Mouse (Mus musculus) liver, embryonic 12.5 days (tissue): ENCODE measurements around the gene Xylt1. TPM values are rescaled to one million over a fixed set of nuclear protein-coding genes. Genes with fewer than 3 reads are reported as not detected.

Experiments used
- ATAC-seq: fragments of 200-750 bp; cut with Nextera tagmentation; 2 replicates; pipeline ENCODE4 v1.8.0; 2017; ENCODE audit warnings: moderate number of reproducible peaks, mild to moderate bottlenecking, moderate library complexity
- H3K27ac ChIP-seq: fragments of 300-500 bp; sonication (generic); 2 replicates; pipeline ENCODE4 v1.5.1; 2016; ENCODE audit warnings: mild to moderate bottlenecking
- H3K27me3 ChIP-seq: fragments of 300-500 bp; sonication (generic); replicated peaks from 2 replicates; pipeline ENCODE4 v1.6.1; 2016; ENCODE audit warnings: mild to moderate bottlenecking, moderate library complexity
- H3K36me3 ChIP-seq: fragments of 300-500 bp; sonication (generic); 2 replicates; pipeline ENCODE4 v1.6.1; 2016; ENCODE audit warnings: mild to moderate bottlenecking, moderate library complexity
- H3K4me1 ChIP-seq: fragments of 300-500 bp; sonication (generic); 2 replicates; pipeline ENCODE4 v1.6.1; 2016
- H3K4me2 ChIP-seq: fragments of 300-500 bp; sonication (generic); 2 replicates; pipeline ENCODE4 v1.6.1; 2016; ENCODE audit warnings: mild to moderate bottlenecking, moderate library complexity
- H3K4me3 ChIP-seq: fragments of 300-500 bp; sonication (generic); 2 replicates; pipeline ENCODE4 v1.5.1; 2016; ENCODE audit warnings: mild to moderate bottlenecking, moderate library complexity
- H3K9ac ChIP-seq: fragments of 300-500 bp; sonication (generic); 2 replicates; pipeline ENCODE4 v1.6.1; 2016; ENCODE audit warnings: mild to moderate bottlenecking, moderate library complexity
- H3K9me3 ChIP-seq: fragments of 300-500 bp; sonication (generic); replicated peaks from 2 replicates; pipeline ENCODE4 v1.6.1; 2016; ENCODE audit warnings: mild to moderate bottlenecking, moderate library complexity
- WGBS: fragments of 180-500 bp; shearing (Covaris S2); methylation state at CpG from one replicate; pipeline ENCODE4 v1.1.7; 2016; ENCODE audit not compliant: insufficient replicate concordance; 5-methylcytosine and 5-hydroxymethylcytosine counted together
- polyA plus RNA-seq: library from polyadenylated mRNA; unstranded; fragments of >200 nt; fragmentation: Nextera tagmentation; extraction: Ambion mirVana; gene quantifications from 2 replicates; pipeline ENCODE4 v1.2.1, GENCODE M21; 2016

Xylt1 gene
- 0.53 and 0.58 TPM in 2 replicates for polyA plus RNA-seq

DNA sequence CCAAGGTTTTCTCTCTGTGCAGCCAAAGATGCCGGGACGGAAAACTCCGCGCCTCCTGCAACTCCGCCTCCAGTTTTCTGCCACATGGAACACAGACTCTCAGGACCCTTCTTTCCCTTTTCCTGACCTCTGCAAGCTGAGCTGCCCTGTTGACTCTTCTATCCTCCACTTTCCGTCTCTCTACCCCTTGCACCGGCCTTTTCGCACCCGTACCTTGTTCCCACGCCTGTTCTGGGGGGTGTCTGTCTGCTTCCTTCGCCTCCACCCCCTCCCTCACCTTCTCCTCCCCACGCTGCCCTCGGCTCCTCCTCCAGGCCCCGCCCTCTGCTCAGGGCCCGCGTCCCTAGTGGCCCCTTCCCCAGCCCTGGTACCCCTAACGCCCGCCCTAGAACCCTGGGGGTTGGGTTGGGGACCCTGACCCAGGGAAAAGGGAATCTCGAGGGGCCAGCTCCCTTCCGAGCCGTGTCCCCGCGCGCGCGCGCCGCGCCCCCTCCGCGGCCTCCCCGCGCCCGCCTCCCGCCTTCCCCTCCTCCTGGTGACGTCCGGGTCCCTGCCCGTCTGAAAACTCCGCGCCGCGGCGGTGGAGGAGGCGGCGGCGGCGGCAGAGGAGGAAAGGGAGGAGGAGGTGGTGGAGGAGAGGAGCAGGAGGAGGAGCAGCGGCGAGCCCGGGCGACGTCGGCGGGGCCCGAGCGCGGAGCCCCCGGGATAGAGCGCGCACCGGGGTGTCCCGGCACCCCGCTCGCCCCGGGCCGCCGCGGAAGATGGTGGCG lies at the start of gene Xylt1:
Gene Xylt1 (plus strand): TSS at position 562 of the 770 bp plus-strand sequence.
- H3K27ac ChIP-seq: no peak within 1 kb of the TSS
- under 1% methylated on average over 49 of the region's 69 CpGs for WGBS
- H3K4me2 ChIP-seq: peak within 1 kb of the TSS; percentile 91
- peaks cover 31% of the 10 kb centered on the region for H3K4me1 ChIP-seq
- no peaks in the 10 kb centered on the region for H3K9me3 ChIP-seq
- ATAC-seq: peak; percentile 72
- peak within 1 kb of the TSS; percentile 70 for H3K4me3 ChIP-seq
- peak within 1 kb of the TSS; percentile 71 for H3K9ac ChIP-seq
- H3K36me3 ChIP-seq: no peaks in the 10 kb centered on the region
- peaks cover 57% of the 10 kb centered on the region for H3K27me3 ChIP-seq

DNA sequence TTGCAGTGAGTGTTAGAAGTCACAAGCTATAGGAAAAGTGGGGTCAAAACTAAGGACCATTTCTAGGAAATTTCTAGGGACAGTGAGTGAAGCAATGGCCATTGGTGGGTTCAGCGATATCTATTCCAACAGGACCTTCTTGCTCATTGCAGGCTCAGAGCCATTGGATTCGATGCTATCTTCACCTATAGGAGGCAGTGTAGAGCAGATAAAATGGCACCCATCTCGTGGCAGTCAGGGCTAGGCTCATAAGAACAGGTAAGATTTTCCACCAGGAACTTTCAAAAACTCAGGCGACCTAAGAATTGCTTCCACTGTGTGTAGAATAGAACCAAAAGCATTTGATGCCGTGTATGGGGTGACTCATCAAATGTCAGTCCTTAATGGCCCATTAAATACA lies 46.8 kb upstream of the Xylt1 start:
- WGBS: 56% methylated on average over 5 of the region's 5 CpGs
- no peak for ATAC-seq
- Histone ChIP-seq H3K4me1 (no peaks in the 10 kb centered on the region), H3K27ac (no peak overlapping the region), H3K27me3 (no peaks in the 10 kb centered on the region), H3K9me3 (no peaks in the 10 kb centered on the region), H3K4me2 (no peak overlapping the region), H3K4me3 (no peak overlapping the region), H3K9ac (no peak overlapping the region), H3K36me3 (no peaks in the 10 kb centered on the region)

DNA sequence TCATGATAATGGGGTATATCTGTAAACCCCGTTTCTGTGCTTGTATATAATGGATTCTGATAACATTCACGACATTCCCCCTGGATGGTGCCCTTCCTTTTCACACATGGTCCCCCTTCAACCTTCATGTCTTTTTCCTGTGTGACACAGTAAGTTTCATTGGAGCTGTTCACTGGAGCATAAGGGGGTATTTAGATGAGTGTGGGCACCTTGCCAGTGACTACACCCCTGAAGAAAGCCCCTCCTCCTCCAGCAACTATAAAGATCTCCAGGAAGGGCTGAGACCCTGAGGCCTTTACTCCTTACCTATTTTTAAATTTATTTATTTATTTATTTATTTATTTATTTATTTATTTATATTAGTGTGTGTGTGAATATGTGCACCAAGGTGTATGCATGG lies 24.5 kb upstream of the Xylt1 start:
- WGBS: 55% methylated on average over 2 of the region's 2 CpGs
- Histone ChIP-seq H3K4me1 (no peaks in the 10 kb centered on the region), H3K4me3 (no peak overlapping the region), H3K36me3 (no peaks in the 10 kb centered on the region), H3K9me3 (no peaks in the 10 kb centered on the region), H3K27me3 (no peaks in the 10 kb centered on the region), H3K4me2 (no peak overlapping the region), H3K27ac (no peak overlapping the region), H3K9ac (no peak overlapping the region)
- no peak for ATAC-seq

DNA sequence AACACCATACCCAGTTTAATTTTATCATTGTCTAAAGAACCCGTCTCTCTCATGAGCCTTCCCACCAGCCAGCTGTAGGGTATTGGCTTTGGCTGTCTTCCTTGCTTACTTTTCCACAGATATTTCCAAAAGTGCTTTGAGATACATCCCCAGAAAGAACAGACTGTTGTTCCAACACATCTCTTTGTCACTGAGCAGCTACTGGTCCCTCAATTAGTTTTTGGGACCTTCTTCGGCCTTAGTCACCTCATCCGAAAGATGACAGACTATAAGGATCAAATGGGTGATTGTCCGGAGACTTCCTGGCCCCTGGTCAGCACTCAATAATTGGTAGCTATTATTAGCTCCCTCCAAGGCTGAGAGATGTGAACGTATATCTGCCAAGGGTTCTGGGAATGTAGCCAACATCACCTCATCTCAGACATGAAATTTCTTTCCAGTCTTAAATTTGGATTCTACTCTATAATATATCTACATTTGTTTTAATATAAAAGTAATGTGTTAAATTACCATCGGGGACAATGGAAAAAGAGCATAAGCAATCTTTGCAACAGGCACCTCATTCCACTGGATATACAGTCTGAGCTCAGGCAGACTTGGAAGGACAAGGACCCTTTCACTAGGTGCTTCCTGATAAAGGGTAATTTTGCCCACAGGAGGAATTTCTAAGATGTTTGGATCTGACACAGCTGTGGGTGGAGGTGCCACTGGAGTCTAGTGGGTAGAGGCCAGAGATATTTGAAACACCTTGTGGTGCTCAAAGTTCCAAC lies 23.2 kb upstream of the Xylt1 start:
- H3K36me3 ChIP-seq: no peaks in the 10 kb centered on the region
- no peak overlapping the region for H3K4me3 ChIP-seq
- no peak overlapping the region for H3K27ac ChIP-seq
- WGBS: 66% methylated on average over 6 of the region's 6 CpGs
- no peaks in the 10 kb centered on the region for H3K4me1 ChIP-seq
- no peak for ATAC-seq
- H3K4me2 ChIP-seq: no peak overlapping the region
- H3K9me3 ChIP-seq: no peaks in the 10 kb centered on the region
- no peaks in the 10 kb centered on the region for H3K27me3 ChIP-seq
- no peak overlapping the region for H3K9ac ChIP-seq

DNA sequence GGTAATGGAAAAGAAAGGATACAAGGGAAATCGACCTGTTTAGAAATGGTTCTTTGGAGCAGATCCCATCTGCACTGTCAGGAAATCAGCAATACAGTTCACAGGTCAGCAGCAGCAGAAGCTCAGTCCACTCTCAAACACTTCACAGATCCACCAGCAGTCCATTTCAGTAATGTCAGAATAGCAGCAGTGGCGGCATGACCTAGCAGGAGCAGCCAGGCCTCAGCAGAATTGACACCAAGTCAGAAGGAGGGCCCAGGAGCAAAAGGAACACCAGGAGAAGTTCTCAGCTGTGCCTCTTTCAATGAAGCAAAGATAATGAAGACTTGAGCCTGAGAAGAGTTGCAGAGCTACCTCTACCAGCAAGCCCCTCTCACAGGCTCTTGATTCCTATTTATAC lies 19.5 kb upstream of the Xylt1 start:
- ATAC-seq: no peak
- H3K4me1 ChIP-seq: no peaks in the 10 kb centered on the region
- no peak overlapping the region for H3K4me3 ChIP-seq
- no peaks in the 10 kb centered on the region for H3K9me3 ChIP-seq
- H3K36me3 ChIP-seq: no peaks in the 10 kb centered on the region
- H3K9ac ChIP-seq: no peak overlapping the region
- no peaks in the 10 kb centered on the region for H3K27me3 ChIP-seq
- H3K4me2 ChIP-seq: no peak overlapping the region
- no peak overlapping the region for H3K27ac ChIP-seq
- WGBS: 61% methylated on average over 2 of the region's 2 CpGs

DNA sequence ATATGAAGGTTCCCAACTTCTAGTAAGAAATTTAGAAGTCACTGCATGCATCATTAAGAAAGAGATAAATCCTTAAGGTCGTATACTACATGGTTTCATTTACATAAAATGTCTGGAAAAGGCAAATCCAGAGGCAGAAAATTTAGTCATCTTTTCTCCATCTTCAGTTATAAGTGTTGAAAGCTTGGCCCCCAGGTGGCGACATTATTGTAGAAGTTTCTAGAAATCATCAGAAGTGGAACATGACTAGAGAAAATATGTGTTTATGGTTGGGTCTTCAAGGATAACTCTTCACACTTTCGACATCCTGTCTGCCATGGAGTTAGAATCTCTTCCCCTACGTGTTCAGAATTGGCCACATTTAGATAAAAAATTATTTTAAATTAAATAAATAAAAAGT lies 18.3 kb upstream of the Xylt1 start:
- ATAC-seq: no peak
- no peak overlapping the region for H3K27ac ChIP-seq
- H3K9ac ChIP-seq: no peak overlapping the region
- no peak overlapping the region for H3K4me3 ChIP-seq
- H3K9me3 ChIP-seq: no peaks in the 10 kb centered on the region
- WGBS: 67% methylated on average over 4 of the region's 4 CpGs
- H3K36me3 ChIP-seq: no peaks in the 10 kb centered on the region
- H3K4me1 ChIP-seq: no peaks in the 10 kb centered on the region
- H3K4me2 ChIP-seq: no peak overlapping the region
- H3K27me3 ChIP-seq: 0 out of 2 replicates have a peak, but pooled peaks cover 2% of the 10 kb centered on the region

DNA sequence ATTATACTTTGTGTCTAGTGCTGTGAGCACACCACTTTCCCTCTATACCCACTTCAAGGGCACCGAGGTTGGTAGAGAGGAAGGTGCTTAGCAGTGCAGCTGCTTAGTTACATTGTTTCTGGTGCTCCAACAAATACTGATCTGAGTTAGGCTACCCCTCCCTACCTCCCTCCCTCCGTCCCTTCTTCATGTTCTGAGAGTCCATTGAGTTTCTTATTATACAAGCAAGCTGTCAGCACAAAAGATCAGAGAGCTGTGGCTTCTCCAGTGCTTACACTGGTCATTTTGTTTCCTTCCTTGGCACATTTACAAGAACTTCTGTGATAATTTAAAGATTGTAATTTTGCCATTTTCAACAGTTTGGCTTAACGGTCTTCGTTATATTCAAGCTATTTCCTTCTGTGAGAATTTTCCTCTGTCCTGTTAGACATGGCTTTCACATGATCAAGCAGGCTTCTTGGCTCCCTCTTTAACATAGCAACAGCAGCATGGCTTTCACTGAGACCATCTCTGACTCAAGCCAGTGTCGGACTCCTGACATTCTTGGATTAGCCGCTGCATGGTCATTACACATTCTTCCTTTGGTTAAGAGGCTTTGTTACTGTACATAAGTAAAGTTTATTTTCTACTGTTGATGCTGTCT lies 12.0 kb upstream of the Xylt1 start:
- no peak overlapping the region for H3K4me2 ChIP-seq
- H3K27me3 ChIP-seq: peaks cover 4% of the 10 kb centered on the region; the same call in 1 of the 2 replicates
- WGBS: 74% methylated on average over 6 of the region's 6 CpGs
- H3K4me3 ChIP-seq: no peak overlapping the region
- H3K4me1 ChIP-seq: no peaks in the 10 kb centered on the region
- no peaks in the 10 kb centered on the region for H3K9me3 ChIP-seq
- H3K27ac ChIP-seq: no peak overlapping the region
- no peak overlapping the region for H3K9ac ChIP-seq
- no peak for ATAC-seq
- no peaks in the 10 kb centered on the region for H3K36me3 ChIP-seq

DNA sequence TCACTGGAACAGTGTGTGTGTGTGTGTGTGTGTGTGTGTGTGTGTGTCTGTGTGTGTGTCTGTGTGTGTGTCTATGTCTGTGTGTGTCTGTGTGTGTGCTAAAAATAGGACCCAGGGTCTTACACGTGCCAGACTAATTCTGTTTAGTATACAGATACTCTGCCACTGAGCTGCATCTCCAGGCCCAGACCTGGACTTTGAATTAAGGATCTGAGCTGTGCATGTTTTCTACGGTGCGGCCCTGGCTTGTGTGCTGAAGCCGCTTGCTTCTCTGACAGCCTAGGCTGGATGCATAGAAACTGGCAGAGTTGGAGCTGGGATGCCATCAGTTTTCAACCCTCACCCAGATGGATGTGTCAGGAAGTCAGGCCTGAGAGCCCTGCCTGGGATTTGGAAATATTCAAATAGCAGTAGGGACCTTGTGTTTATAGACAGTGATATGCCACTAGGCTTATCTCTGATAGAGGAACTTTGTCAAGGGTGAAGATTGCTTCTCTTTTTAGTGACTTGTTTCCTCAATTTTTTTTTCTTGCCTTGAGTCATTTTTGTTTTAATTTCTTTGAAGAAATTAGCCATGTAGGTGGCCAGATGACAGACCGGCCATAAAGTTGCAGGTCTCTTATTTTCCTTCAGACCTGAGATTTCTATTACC lies 11.4 kb upstream of the Xylt1 start:
- Histone ChIP-seq H3K36me3 (no peaks in the 10 kb centered on the region), H3K4me1 (no peaks in the 10 kb centered on the region), H3K9ac (no peak overlapping the region), H3K4me2 (no peak overlapping the region), H3K4me3 (no peak overlapping the region), H3K27me3 (peaks cover 4% of the 10 kb centered on the region; the same call in 1 of the 2 replicates), H3K27ac (no peak overlapping the region), H3K9me3 (no peaks in the 10 kb centered on the region)
- 75% methylated on average over 5 of the region's 5 CpGs for WGBS
- ATAC-seq: no peak

DNA sequence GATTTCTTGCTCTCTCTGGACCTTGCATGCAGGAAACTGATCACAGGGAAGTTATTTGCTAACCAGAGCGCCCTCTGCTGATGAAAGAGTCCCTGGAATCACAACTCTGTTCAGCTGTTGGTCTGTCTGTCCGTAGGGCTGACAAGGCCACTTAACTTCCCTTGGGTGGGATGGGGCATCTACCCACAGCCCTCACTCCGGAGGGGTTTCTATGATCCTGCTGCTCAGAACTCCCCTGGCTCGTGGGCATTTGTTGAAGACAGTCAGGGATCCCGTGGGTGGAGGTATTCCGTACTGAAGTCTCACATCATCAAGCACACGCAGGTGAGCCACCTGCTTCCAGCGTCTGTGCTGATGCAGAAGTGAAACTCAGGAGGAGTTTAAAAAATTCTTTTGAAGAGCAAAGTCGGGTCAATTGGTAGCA lies 4.9 kb upstream of the Xylt1 start:
- Histone ChIP-seq H3K4me3 (no peak overlapping the region), H3K36me3 (no peaks in the 10 kb centered on the region), H3K4me2 (no peak overlapping the region), H3K27ac (no peak overlapping the region), H3K9ac (no peak overlapping the region), H3K9me3 (no peaks in the 10 kb centered on the region), H3K27me3 (peaks cover 39% of the 10 kb centered on the region), H3K4me1 (0 out of 2 replicates have a peak, but pooled peaks cover 6% of the 10 kb centered on the region)
- WGBS: 32% methylated on average over 9 of the region's 9 CpGs
- no peak for ATAC-seq

DNA sequence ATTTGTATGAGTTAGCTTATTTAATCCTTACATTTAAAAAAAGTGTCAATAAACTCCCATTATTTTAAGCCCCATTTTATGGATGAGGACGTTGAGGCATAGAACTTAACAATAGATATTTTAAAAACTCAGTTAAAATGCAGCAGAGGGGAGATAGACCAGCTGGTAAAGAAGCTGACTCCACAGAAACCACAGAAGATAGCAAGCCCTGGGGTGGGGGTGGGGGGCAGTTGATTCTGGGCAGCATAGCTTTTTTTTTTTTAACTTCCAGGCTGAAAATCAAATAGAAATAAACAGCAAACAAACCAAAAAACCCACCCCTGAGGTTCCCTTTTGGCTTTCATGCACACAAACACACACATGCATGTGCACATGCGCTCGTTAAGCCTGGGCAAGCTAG lies 3.6 kb upstream of the Xylt1 start:
- 25% methylated on average over 3 of the region's 3 CpGs for WGBS

DNA sequence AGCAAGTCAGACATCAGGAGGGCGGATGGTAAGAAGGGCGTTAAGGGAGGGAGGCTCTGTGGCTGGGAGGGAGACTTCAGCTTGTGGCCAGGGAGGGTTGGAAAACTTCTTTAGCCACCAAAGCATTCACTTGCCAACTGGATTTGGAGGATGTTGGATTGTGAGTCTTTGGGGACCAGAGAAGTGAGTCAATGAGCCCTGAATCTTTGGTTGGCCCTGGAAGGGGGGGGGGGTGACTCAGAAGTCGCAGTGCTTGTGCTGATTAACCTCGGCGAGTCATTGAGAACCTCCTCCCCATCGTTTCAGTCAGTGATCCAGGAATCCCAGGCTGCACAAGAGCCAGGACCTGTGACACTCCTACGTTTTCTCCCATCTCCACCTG lies 752 bp upstream of the Xylt1 start:
- H3K4me3 ChIP-seq: peak overlapping the region; percentile 70
- 4% methylated on average over 7 of the region's 7 CpGs for WGBS
- H3K9me3 ChIP-seq: no peaks in the 10 kb centered on the region
- no peak overlapping the region for H3K27ac ChIP-seq
- H3K9ac ChIP-seq: no peak overlapping the region
- no peaks in the 10 kb centered on the region for H3K36me3 ChIP-seq
- H3K4me1 ChIP-seq: peaks cover 31% of the 10 kb centered on the region
- ATAC-seq: no peak
- H3K4me2 ChIP-seq: peak overlapping the region; percentile 91
- H3K27me3 ChIP-seq: peaks cover 60% of the 10 kb centered on the region

More for the DNA sequence above, 3.6 kb upstream of the Xylt1 start:
- Histone ChIP-seq H3K36me3 (no peaks in the 10 kb centered on the region), H3K27ac (no peak overlapping the region), H3K9me3 (no peaks in the 10 kb centered on the region), H3K27me3 (peaks cover 52% of the 10 kb centered on the region), H3K4me1 (peaks cover 16% of the 10 kb centered on the region), H3K9ac (no peak overlapping the region), H3K4me3 (no peak overlapping the region), H3K4me2 (no peak overlapping the region)
- no peak for ATAC-seq
